In genomic region chr9:32157201-32157600, GRCm38 (mm10) we compare ENCODE assay signal across 19 mouse cellular contexts.
"Had no signal": no experiment of that assay in that cellular context is flagged by ENCODE, and none has a peak within 500 bp of the region (broad histone marks: within the 10 kb centered on the region; RNA-seq: fewer than 3 reads in every experiment).

No protein-coding gene starts in this region.

- H3K27ac ChIP-seq: midbrain, embryonic 10.5 days; midbrain, embryonic 12.5 days; neural tube, embryonic 13.5 days; neural tube, embryonic 15.5 days had no signal

- DNase-seq: lung, adult 18-20 months; lung, embryonic 14.5 days; lung, postnatal 10 days; lung, postnatal 4 days; midbrain, embryonic 14.5 days; retina, postnatal 1 day; right cerebral cortex, adult 18-20 months; right cerebral cortex, postnatal 25 days; right cerebral cortex, postnatal 4 days; spleen, adult 18-20 months; thymus, adult 18-20 months; thymus, postnatal 14 days; thymus, postnatal 36 days had no signal

- H3K9ac ChIP-seq: lung, embryonic 14.5 days; midbrain, embryonic 12.5 days; neural tube, embryonic 13.5 days; neural tube, embryonic 15.5 days had no signal

- H3K9me3 ChIP-seq: midbrain, embryonic 10.5 days; midbrain, embryonic 12.5 days; neural tube, embryonic 13.5 days; neural tube, embryonic 15.5 days had no signal

- H3K36me3 ChIP-seq: neural tube, embryonic 13.5 days; neural tube, embryonic 15.5 days had no signal

- H3K4me1 ChIP-seq: midbrain, embryonic 10.5 days; midbrain, embryonic 12.5 days; neural tube, embryonic 13.5 days; neural tube, embryonic 15.5 days had no signal

- ATAC-seq: midbrain, embryonic 16.5 days had no signal

- H3K27me3 ChIP-seq: midbrain, embryonic 12.5 days; neural tube, embryonic 13.5 days; neural tube, embryonic 15.5 days had no signal

- H3K4me2 ChIP-seq: lung, embryonic 14.5 days; midbrain, embryonic 12.5 days; neural tube, embryonic 13.5 days; neural tube, embryonic 15.5 days had no signal

- H3K4me3 ChIP-seq: midbrain, embryonic 10.5 days; midbrain, embryonic 12.5 days; myocyte; neural tube, embryonic 13.5 days; neural tube, embryonic 15.5 days had no signal
